Mouse (Mus musculus): Measurements from ENCODE around the gene Vmn1r209. TPM values are rescaled to one million over a fixed set of nuclear protein-coding genes. Genes with fewer than 3 reads are reported as not detected.
"Not testable (repeated sequence)": the region's sequence is repeated elsewhere in the genome, so short reads cannot be mapped to it uniquely, and the experiment has no call there.

Gene Vmn1r209
- not detected in 2 replicates for polyA plus RNA-seq (2015; fragmentation: Nextera tagmentation; extraction: Ambion mirVana)

- H3K9me3 ChIP-seq (replicated peaks; ENCODE audit: control insufficient read depth, low read length, poor library complexity, severe bottlenecking); H3K4me3 ChIP-seq (ENCODE audit: low read depth, low read length); ATAC-seq; H3K4me2 ChIP-seq (ENCODE audit: low read length); H3K9ac ChIP-seq (ENCODE audit: low read depth, low read length); H3K4me1 ChIP-seq (ENCODE audit: control insufficient read depth, insufficient read depth, low read length); H3K27me3 ChIP-seq (ENCODE audit: control insufficient read depth, insufficient read depth, low read depth, low read length); H3K36me3 ChIP-seq (ENCODE audit: control insufficient read depth, insufficient read depth, low read length); H3K27ac ChIP-seq (ENCODE audit: low read length): not testable (repeated sequence)
Measured at GRCm38 (mm10) chr13:22809582-22809981, at the start of gene Vmn1r209. TSS of gene Vmn1r209 (minus strand) at chr13:22809682.

GRCm38 (mm10) chr13:22857461-22857860 is 48.0 kb upstream of the Vmn1r209 start, which contains the start of gene Vmn1r211:
TSS of gene Vmn1r211 (minus strand) at chr13:22857561.
- H3K9me3 ChIP-seq (replicated peaks; ENCODE audit: control insufficient read depth, low read length, poor library complexity, severe bottlenecking), result no peaks in the 10 kb centered on the region
- no peak within 1 kb of the TSS for H3K9ac ChIP-seq (ENCODE audit: low read depth, low read length)
- ATAC-seq, result no peak
- WGBS, result 76% methylated on average over 1 of the region's 1 CpGs
- H3K4me2 ChIP-seq (ENCODE audit: low read length), result no peak within 1 kb of the TSS
- no peaks in the 10 kb centered on the region for H3K27me3 ChIP-seq (ENCODE audit: control insufficient read depth, insufficient read depth, low read depth, low read length)
- H3K36me3 ChIP-seq (ENCODE audit: control insufficient read depth, insufficient read depth, low read length), result no peaks in the 10 kb centered on the region
- H3K4me1 ChIP-seq (ENCODE audit: control insufficient read depth, insufficient read depth, low read length), result no peaks in the 10 kb centered on the region
- H3K4me3 ChIP-seq (ENCODE audit: low read depth, low read length), result no peak within 1 kb of the TSS
- H3K27ac ChIP-seq (ENCODE audit: low read length), result no peak within 1 kb of the TSS

- H3K4me3 ChIP-seq (ENCODE audit: low read depth, low read length), result no peak overlapping the region
- no peak overlapping the region for H3K4me2 ChIP-seq (ENCODE audit: low read length)
- no peaks in the 10 kb centered on the region for H3K4me1 ChIP-seq (ENCODE audit: control insufficient read depth, insufficient read depth, low read length)
- ATAC-seq, result no peak
- H3K9me3 ChIP-seq (replicated peaks; ENCODE audit: control insufficient read depth, low read length, poor library complexity, severe bottlenecking), result no peaks in the 10 kb centered on the region
- H3K9ac ChIP-seq (ENCODE audit: low read depth, low read length), result no peak overlapping the region
- 71% methylated on average over 4 of the region's 4 CpGs for WGBS
- no peaks in the 10 kb centered on the region for H3K27me3 ChIP-seq (ENCODE audit: control insufficient read depth, insufficient read depth, low read depth, low read length)
- no peak overlapping the region for H3K27ac ChIP-seq (ENCODE audit: low read length)
- H3K36me3 ChIP-seq (ENCODE audit: control insufficient read depth, insufficient read depth, low read length), result no peaks in the 10 kb centered on the region
Measured at GRCm38 (mm10) chr13:22854760-22855159, 45.3 kb upstream of the Vmn1r209 start.

- WGBS, result 88% methylated on average over 1 of the region's 1 CpGs
- H3K4me1 ChIP-seq (ENCODE audit: control insufficient read depth, insufficient read depth, low read length), result no peaks in the 10 kb centered on the region
- no peak overlapping the region for H3K27ac ChIP-seq (ENCODE audit: low read length)
- no peaks in the 10 kb centered on the region for H3K27me3 ChIP-seq (ENCODE audit: control insufficient read depth, insufficient read depth, low read depth, low read length)
- H3K4me2 ChIP-seq (ENCODE audit: low read length), result no peak overlapping the region
- ATAC-seq, result no peak
- no peaks in the 10 kb centered on the region for H3K36me3 ChIP-seq (ENCODE audit: control insufficient read depth, insufficient read depth, low read length)
- no peaks in the 10 kb centered on the region for H3K9me3 ChIP-seq (replicated peaks; ENCODE audit: control insufficient read depth, low read length, poor library complexity, severe bottlenecking)
- H3K4me3 ChIP-seq (ENCODE audit: low read depth, low read length), result no peak overlapping the region
- no peak overlapping the region for H3K9ac ChIP-seq (ENCODE audit: low read depth, low read length)
Measured at GRCm38 (mm10) chr13:22846798-22847197, 37.3 kb upstream of the Vmn1r209 start.

- not testable (repeated sequence) for H3K27ac ChIP-seq (ENCODE audit: low read length); ATAC-seq; H3K36me3 ChIP-seq (ENCODE audit: control insufficient read depth, insufficient read depth, low read length); H3K4me3 ChIP-seq (ENCODE audit: low read depth, low read length); H3K4me1 ChIP-seq (ENCODE audit: control insufficient read depth, insufficient read depth, low read length); H3K27me3 ChIP-seq (ENCODE audit: control insufficient read depth, insufficient read depth, low read depth, low read length); H3K4me2 ChIP-seq (ENCODE audit: low read length); H3K9ac ChIP-seq (ENCODE audit: low read depth, low read length); H3K9me3 ChIP-seq (replicated peaks; ENCODE audit: control insufficient read depth, low read length, poor library complexity, severe bottlenecking)
- WGBS, result 43% methylated on average over 3 of the region's 3 CpGs
Measured at GRCm38 (mm10) chr13:22844304-22844703, 34.8 kb upstream of the Vmn1r209 start.

GRCm38 (mm10) chr13:22831248-22831647 is 21.8 kb upstream of the Vmn1r209 start, which contains the start of gene Vmn1r210:
TSS of gene Vmn1r210 (minus strand) at chr13:22831348.
- no peaks in the 10 kb centered on the region for H3K9me3 ChIP-seq (replicated peaks; ENCODE audit: control insufficient read depth, low read length, poor library complexity, severe bottlenecking)
- no peak within 1 kb of the TSS for H3K9ac ChIP-seq (ENCODE audit: low read depth, low read length)
- 59% methylated on average over 4 of the region's 4 CpGs for WGBS
- ATAC-seq, result no peak
- no peak within 1 kb of the TSS for H3K27ac ChIP-seq (ENCODE audit: low read length)
- no peaks in the 10 kb centered on the region for H3K4me1 ChIP-seq (ENCODE audit: control insufficient read depth, insufficient read depth, low read length)
- no peak within 1 kb of the TSS for H3K4me2 ChIP-seq (ENCODE audit: low read length)
- no peak within 1 kb of the TSS for H3K4me3 ChIP-seq (ENCODE audit: low read depth, low read length)
- H3K27me3 ChIP-seq (ENCODE audit: control insufficient read depth, insufficient read depth, low read depth, low read length), result no peaks in the 10 kb centered on the region
- H3K36me3 ChIP-seq (ENCODE audit: control insufficient read depth, insufficient read depth, low read length), result no peaks in the 10 kb centered on the region

- 30% methylated on average over 7 of the region's 7 CpGs for WGBS
- not testable (repeated sequence) for ATAC-seq
- H3K4me2 ChIP-seq (ENCODE audit: low read length), result 0 out of 2 replicates have a peak overlapping the region, but pooled peaks have one; percentile 9
Measured at GRCm38 (mm10) chr13:22829395-22829794, 19.9 kb upstream of the Vmn1r209 start.

GRCm38 (mm10) chr13:22821601-22822000 is 12.1 kb upstream of the Vmn1r209 start:
- H3K9ac ChIP-seq (ENCODE audit: low read depth, low read length); H3K4me3 ChIP-seq (ENCODE audit: low read depth, low read length); H3K9me3 ChIP-seq (replicated peaks; ENCODE audit: control insufficient read depth, low read length, poor library complexity, severe bottlenecking); H3K4me1 ChIP-seq (ENCODE audit: control insufficient read depth, insufficient read depth, low read length); H3K36me3 ChIP-seq (ENCODE audit: control insufficient read depth, insufficient read depth, low read length); H3K27me3 ChIP-seq (ENCODE audit: control insufficient read depth, insufficient read depth, low read depth, low read length); ATAC-seq; H3K4me2 ChIP-seq (ENCODE audit: low read length); H3K27ac ChIP-seq (ENCODE audit: low read length): not testable (repeated sequence)
- 100% methylated on average over 1 of the region's 1 CpGs for WGBS

More at GRCm38 (mm10) chr13:22829395-22829794, 19.9 kb upstream of the Vmn1r209 start:
- H3K27ac ChIP-seq (ENCODE audit: low read length); H3K4me1 ChIP-seq (ENCODE audit: control insufficient read depth, insufficient read depth, low read length); H3K9me3 ChIP-seq (replicated peaks; ENCODE audit: control insufficient read depth, low read length, poor library complexity, severe bottlenecking); H3K9ac ChIP-seq (ENCODE audit: low read depth, low read length); H3K27me3 ChIP-seq (ENCODE audit: control insufficient read depth, insufficient read depth, low read depth, low read length); H3K4me3 ChIP-seq (ENCODE audit: low read depth, low read length); H3K36me3 ChIP-seq (ENCODE audit: control insufficient read depth, insufficient read depth, low read length): not testable (repeated sequence)

GRCm38 (mm10) chr13:22788096-22788495 is 21.4 kb downstream of the Vmn1r209 start:
- 74% methylated on average over 3 of the region's 3 CpGs for WGBS
- not testable (repeated sequence) for H3K9ac ChIP-seq (ENCODE audit: low read depth, low read length); ATAC-seq; H3K4me2 ChIP-seq (ENCODE audit: low read length); H3K4me1 ChIP-seq (ENCODE audit: control insufficient read depth, insufficient read depth, low read length); H3K27ac ChIP-seq (ENCODE audit: low read length); H3K9me3 ChIP-seq (replicated peaks; ENCODE audit: control insufficient read depth, low read length, poor library complexity, severe bottlenecking); H3K36me3 ChIP-seq (ENCODE audit: control insufficient read depth, insufficient read depth, low read length); H3K27me3 ChIP-seq (ENCODE audit: control insufficient read depth, insufficient read depth, low read depth, low read length); H3K4me3 ChIP-seq (ENCODE audit: low read depth, low read length)

Measured in midbrain, embryonic 16.5 days (tissue).